Comparison of ENCODE assay signal across 8 mouse cellular contexts in the genomic region with DNA sequence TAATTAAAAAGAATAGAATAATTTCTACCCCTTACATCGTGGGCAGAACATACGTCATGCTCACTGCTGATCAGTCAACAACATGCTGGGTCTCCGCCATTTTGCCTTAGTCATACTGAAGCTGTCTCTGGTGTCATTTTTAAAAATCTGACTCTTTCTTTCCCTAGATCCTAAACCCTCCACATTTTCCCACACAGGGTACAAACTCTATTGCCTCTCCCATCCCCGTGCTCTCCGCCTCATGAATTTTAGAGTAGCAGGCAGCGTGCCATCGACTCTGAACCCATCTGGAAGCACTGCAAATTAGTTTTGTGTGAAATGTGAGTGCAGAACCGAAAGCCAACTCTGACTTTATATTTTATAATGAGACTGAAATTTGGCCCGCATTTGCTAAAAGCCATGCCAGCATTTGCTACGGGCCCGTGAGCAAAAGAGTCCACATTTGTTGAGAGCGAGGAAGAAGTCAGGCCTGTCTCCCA.
DNase-seq lines count a peak whose midpoint lies in the region; ATAC-seq lines count a peak whose summit lies in the region.

No protein-coding gene starts in this region.

- H3K4me3 ChIP-seq in forebrain, embryonic 13.5 days = no peak overlapping the region
- H3K4me3 ChIP-seq in forebrain, embryonic 12.5 days (replicated peaks) = no peak overlapping the region
- H3K4me3 ChIP-seq in kidney, embryonic 14.5 days (ENCODE audit: low read length) = no peak overlapping the region

- H3K4me1 ChIP-seq in forebrain, embryonic 13.5 days = peaks cover 28% of the 10 kb centered on the region
- H3K4me1 ChIP-seq in forebrain, embryonic 12.5 days = peaks cover 15% of the 10 kb centered on the region
- no peaks in the 10 kb centered on the region for H3K4me1 ChIP-seq in kidney, embryonic 14.5 days (ENCODE audit: control insufficient read depth, insufficient read depth, low read length)

- peak overlapping the region; percentile 54 for H3K27ac ChIP-seq in forebrain, embryonic 13.5 days
- H3K27ac ChIP-seq in forebrain, embryonic 12.5 days = no peak overlapping the region
- peak overlapping the region; percentile 8; the same call in 1 of the 2 replicates for H3K27ac ChIP-seq in kidney, embryonic 14.5 days (ENCODE audit: low read depth, low read length)

- H3K9me3 ChIP-seq in forebrain, embryonic 13.5 days (replicated peaks) = no peaks in the 10 kb centered on the region
- H3K9me3 ChIP-seq in forebrain, embryonic 12.5 days = no peaks in the 10 kb centered on the region
- no peaks in the 10 kb centered on the region for H3K9me3 ChIP-seq in kidney, embryonic 14.5 days (ENCODE audit: control insufficient read depth, low read length)

- intact Hi-C loops in left cerebral cortex, postnatal 36 days (cut with DNase I) = no loop called here

- H3K27me3 ChIP-seq in forebrain, embryonic 13.5 days = no peaks in the 10 kb centered on the region
- no peaks in the 10 kb centered on the region for H3K27me3 ChIP-seq in forebrain, embryonic 12.5 days
- no peaks in the 10 kb centered on the region for H3K27me3 ChIP-seq in kidney, embryonic 14.5 days (ENCODE audit: control insufficient read depth, insufficient read depth, low read length)

- ATAC-seq in forebrain, embryonic 13.5 days = peak; percentile 85
- no peak for ATAC-seq in forebrain, embryonic 12.5 days (ENCODE audit: low FRiP score)
- peak; percentile 63; the same call in 1 of the 2 replicates for ATAC-seq in kidney, embryonic 14.5 days (ENCODE audit: low FRiP score, low TSS enrichment)
- ATAC-seq in inflammation-experienced regulatory T-cells, adult 6 months = no peak

- no peaks in the 10 kb centered on the region for H3K36me3 ChIP-seq in forebrain, embryonic 13.5 days (ENCODE audit: poor library complexity, severe bottlenecking)
- H3K36me3 ChIP-seq in forebrain, embryonic 12.5 days (replicated peaks) = no peaks in the 10 kb centered on the region
- no peaks in the 10 kb centered on the region for H3K36me3 ChIP-seq in kidney, embryonic 14.5 days (ENCODE audit: control insufficient read depth, insufficient read depth, low read length)

- 61% methylated on average over 12 of the region's 12 CpGs for WGBS in forebrain, embryonic 13.5 days
- WGBS in forebrain, embryonic 12.5 days = 83% methylated on average over 12 of the region's 12 CpGs
- 55% methylated on average over 12 of the region's 12 CpGs for WGBS in kidney, embryonic 14.5 days

- no peak overlapping the region for H3K9ac ChIP-seq in forebrain, embryonic 13.5 days
- no peak overlapping the region for H3K9ac ChIP-seq in forebrain, embryonic 12.5 days
- H3K9ac ChIP-seq in kidney, embryonic 14.5 days (ENCODE audit: low read depth, low read length) = no peak overlapping the region

- DNase-seq in urinary bladder, postnatal 14 days (ENCODE audit: low spot score) = peak; percentile 16
- DNase-seq in urinary bladder, postnatal 25 days (ENCODE audit: low spot score) = no peak
- peak; percentile 64 to 66 for DNase-seq in left cerebral cortex, postnatal 36 days (ENCODE audit: low spot score in 2 of 2)
- no peak for DNase-seq in retina, postnatal 1 day

- H3K4me2 ChIP-seq in forebrain, embryonic 13.5 days = no peak overlapping the region
- no peak overlapping the region for H3K4me2 ChIP-seq in forebrain, embryonic 12.5 days
- H3K4me2 ChIP-seq in kidney, embryonic 14.5 days (replicated peaks; ENCODE audit: low read depth, low read length) = no peak overlapping the region

Comparison
In these comparisons a context has a peak if more than half of its experiments do, and no peak if none do; other contexts are left out.
1. ATAC-seq: peak in forebrain, embryonic 13.5 days (single experiment) and kidney, embryonic 14.5 days (single experiment); none in forebrain, embryonic 12.5 days (single experiment) and inflammation-experienced regulatory T-cells, adult 6 months (single experiment).
2. DNase-seq: peak in urinary bladder, postnatal 14 days (single experiment) and left cerebral cortex, postnatal 36 days (2 of 2); none in urinary bladder, postnatal 25 days (single experiment) and retina, postnatal 1 day (single experiment).